Mouse (Mus musculus) spleen, postnatal 4 days (tissue): ENCODE results near the gene Ccm2l.

Experiments used
- DNase-seq, 2 experiments: peaks; one replicate each; pipeline ENCODE4 v3.0.0; 2022; ENCODE audit warnings: low spot score in 2 of 2

Gene Ccm2l

DNA sequence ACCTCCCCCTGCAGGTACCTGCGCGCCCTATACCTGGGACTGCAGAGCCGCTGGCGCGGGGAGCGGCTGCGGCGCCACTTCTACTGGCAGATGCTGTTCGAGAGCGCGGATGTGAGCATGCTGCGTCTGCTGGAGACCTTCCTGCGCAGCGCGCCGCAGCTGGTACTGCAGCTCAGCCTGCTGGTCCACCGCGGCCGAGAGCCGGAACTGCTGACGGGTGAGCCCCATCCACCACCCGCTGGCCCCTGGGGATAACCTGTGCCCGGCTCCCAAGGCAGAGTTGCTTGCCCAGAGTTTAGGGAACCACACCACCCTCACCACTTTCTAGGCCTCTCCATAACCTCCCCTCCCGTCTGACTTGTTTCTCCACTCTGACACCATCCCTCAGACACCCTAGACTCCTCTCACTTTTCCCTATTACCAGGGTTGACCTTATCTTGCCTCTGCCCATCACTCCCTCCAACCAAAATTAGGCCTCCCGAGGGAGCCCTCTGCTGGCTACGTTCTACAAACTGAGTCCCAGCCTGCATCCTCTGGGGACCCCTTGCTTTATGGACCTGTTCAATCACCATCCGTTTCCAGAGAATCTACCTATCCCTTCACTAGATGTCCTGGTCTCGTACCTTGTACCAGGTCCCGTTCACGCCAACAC is 12.9 kb upstream of the Ccm2l start:
- peak in 1 of 2 experiments; percentile 69 for DNase-seq

DNA sequence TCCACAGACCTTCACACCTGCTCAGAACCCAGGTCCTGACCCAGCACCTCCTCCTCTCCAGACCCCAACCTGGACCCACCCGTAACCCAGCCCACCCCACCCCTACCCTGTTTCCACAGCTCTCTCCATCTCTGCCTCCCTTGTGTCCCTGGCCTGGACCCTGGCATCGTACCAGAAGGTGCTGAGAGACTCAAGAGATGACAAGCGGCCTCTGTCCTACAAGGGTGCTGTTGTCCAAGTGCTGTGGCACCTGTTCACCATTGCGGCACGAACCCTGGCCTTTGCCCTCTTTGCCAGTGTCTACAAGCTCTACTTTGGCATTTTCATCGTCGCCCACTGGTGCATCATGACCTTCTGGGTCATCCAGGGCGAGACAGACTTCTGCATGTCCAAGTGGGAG is 11.9 kb upstream of the Ccm2l start:
- DNase-seq, result no peak

DNA sequence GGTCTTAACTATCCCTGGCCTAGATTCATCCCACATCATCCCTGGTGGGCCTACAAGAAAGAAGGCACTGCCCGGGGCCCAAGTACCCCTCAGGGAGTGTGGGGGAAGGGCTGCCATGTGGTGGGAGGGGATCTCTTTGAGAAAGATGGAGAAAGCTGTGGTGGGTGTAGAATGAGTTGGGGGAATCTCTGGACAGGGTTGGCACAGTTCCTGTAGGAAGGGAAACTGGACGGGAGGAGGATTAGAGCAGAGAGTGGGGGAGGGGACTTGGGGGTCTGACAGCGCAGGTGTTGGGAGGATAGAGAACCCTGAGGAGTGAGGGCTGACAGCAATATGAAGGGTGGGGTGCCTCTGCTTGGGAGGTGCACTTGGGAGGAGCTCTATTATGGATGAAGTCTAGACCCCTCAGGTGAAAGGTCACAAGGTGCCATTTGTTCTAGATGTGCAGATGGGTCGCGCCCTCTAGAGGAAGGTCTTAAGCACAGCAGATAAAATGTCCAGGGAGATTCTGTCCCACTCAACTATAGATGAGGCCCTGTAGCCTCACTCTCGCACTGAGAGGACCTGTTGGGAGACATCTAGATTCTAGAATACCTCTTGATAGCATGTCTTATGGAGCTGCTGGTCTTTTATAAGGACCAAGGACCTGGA is 10.4 kb upstream of the Ccm2l start:
- no peak for DNase-seq

DNA sequence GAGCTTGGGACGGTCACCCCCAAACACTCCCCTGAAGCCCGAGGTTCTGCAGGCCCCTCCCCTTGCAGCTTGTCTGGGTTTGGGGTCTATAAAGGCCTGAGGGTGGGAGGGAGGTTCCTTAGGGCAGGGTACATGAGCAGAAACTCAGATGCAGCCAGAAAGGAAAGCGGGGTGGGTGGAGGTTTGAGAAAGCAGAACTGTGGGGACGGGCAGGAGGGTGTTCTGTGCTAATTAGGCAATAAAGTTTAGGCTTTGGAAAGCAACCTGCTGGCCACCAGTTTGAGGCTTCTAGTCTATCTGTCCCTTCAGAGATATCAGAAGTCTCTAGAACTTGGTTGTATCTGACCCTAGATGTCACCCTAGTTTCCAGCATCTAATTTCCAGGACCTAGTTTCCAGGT is 7.4 kb upstream of the Ccm2l start:
- DNase-seq, result no peak

DNA sequence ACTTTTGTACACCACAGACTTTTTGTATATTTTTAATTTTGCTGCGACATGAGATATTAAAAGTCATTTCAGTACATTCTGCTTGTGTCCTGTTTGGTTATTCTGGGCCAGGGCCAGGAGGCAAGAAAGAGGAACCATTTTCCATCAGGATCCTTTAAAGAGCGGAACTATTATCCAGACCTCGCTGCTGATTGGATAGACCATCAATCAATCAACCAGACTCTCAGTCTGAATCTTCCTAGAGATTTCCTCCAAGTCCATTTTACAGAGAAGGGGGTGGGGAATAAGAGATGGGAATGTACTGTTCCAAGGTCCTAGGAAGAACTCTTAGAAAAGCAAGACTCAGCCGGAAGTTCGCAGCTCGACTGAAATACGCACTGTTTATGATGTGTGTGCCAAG is 5.5 kb upstream of the Ccm2l start:
- no peak for DNase-seq

DNA sequence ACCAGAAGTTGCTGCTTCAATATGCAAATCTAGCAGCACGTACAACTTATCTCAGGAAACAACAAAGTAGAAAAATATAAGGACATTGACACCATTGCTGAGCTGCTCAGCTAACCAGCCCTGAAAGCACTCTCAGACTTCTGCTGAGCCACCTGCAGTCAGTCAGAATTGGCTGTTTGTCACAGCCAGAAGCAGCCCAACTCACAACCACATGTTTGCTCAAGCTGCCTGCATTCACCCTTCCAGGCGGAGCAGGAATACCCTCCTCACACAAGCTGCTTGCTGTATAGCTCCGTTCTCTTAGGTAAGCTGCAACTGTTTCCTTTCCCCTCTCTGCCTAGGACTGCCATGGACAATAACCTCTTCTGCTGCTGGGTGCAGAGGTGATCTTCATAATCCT is 2.4 kb upstream of the Ccm2l start:
- no peak for DNase-seq

DNA sequence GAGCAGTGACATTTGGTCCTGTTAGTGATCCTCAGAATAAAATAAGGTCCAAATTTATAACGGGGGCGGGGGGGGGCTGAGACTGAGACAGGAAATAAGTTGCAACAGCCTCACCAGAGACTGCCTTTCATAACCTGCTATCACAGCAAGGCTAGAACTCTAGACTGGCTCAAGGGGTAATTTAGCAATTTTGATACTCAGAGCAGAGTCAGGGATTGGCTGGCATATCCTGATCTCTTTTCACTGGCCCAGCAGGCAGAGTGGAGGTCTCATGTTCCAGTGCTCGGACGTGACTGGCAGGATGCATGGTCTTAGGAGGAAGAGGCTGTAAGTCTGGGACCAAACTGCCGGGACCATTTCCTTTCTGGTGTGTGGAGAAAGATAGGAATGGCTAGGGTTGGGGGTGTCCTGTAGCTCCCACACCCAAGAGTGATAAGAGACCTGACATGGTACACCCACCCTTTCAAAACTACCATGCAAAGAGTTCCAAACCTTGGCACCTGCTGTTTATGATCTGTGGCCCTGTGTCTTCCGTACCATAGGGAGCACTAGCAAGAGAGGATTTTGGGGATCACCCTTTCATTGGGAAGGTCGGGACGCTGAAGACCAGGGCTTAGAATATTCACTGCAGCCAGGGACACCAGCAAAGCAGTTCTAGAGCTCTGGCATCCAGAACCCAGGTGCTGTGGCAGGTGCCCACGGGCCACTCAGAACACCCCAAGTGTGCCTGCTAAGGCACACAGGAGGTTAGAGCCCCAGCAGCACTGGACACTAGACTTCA is 1.4 kb upstream of the Ccm2l start:
- no peak for DNase-seq

DNA sequence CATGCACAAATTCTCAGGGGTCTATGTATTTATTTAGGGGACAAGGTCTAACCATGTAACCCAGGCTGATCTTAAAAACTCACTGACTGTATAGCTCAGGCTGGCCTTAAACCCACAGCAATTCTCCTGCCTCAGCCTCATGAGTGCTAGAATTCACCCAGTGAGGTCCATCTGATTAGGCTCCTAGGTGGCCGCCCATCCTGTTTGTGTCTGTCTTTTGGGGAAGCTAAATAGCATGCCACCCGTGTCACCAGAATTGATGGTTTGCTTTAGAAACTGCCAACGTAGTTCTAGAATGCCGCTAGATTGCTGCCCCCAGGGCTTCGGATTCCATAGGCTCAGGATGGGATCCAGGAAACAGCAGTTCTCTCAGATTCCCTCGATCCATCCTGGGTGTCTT is 1.2 kb downstream of the Ccm2l start:
- DNase-seq, result no peak

DNA sequence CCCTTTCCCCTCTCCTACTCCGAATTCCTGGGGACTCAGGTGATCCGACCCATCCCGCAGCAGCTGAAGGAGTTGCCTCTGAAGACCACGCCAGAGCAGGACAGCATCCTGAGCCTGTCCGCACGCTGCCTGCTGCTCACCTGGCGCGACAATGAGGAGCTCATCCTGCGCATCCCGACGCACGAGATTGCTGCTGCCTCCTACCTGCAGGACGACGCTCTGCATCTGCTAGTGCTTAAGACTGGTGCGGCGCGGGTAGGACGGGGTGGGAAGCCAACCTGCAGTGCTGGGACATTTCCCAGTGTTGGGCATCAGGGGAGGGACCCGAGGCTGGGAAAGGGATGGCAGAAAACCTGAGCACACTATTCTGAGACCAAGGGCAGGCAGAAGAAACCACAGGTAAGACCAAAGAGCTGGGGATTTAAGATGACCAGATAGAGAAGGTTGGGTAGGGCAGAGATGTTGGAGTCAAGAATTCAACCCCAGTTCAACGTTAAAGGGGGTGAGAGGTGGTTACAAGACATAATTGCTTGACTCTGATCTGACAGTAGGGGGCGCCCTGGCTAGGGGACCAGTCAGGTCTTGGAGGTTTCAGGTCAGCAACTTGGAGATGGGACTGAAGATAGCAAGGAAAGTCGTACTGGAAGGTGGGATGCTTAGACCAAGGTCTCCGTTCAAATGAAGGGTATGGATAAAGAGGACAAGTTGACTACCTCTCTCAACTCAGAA is 5.2 kb downstream of the Ccm2l start:
- DNase-seq, result no peak

DNA sequence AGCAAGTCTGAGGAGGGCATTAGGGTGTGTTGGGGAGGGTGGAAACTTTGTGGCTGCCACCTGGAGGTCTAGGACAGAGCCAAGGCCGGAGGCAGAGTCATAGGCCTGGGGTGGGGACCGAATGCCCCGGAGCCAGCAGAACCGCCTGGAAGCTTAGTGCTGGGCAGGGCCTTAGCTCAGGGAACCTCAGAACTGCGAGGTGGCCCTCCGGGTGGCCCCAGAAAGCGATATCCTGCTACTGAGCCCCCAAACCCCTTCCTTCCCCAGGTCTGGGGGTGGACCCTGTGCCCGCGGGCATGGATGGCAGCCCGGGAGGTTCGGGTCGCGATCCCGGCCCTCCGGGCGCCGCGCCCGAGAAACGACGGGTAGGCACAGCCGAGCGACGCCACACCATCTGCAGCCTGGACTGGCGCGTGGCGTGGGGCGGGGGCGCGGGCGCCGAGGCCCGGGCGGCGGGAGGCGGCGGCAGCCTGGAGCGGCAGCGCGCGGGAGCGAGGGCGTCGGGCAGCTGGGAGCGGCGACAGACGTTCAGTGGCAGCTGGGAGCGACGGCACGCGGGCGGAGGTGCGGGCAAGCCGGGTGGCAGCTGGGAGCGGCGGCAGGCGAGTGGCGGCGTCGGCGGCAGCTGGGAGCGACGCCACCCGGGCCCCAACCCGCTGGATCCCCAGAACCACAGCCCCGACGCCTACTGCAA is 5.9 kb downstream of the Ccm2l start:
- no peak for DNase-seq

DNA sequence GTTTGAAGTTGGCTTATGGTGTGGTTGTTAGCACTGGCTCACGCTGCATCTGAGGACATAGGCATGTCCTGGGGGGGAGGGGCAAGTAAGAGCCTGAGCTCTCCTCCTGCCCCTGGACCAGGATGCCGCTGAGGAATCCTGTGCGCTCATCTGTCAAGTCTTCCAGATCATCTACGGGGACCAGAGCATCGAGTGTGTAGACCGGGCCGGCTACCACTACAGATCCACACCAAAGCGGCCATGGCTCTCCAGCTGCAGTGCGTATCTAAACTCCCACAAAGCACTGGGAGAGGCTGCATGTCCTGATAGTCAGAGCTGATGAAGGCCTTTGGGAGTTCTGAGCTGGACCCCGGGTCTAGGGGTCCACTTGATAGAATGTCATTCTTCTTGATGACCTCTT is 8.9 kb downstream of the Ccm2l start:
- peak in 1 of 2 experiments; percentile 52 for DNase-seq

DNA sequence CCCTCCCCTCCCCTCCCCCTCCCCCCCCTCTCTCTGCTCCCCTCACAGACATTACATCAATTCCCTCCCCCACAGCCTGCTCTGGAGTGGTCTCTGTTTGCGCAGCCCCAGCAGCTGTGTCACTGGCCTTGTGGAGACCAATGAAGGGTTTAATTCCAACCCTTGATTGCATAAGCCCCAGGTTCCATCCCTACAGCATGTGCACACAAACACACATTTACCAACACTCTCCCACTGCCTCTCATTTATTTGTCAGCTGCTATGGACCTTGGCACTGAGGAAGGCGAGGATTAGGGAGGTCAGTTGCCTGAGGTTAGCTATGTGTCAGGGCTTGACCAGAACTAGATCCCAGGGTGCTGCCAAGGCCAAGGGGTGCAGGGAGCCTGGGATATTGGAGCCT is 10.2 kb downstream of the Ccm2l start:
- peak in 1 of 2 experiments; percentile 56 for DNase-seq

DNA sequence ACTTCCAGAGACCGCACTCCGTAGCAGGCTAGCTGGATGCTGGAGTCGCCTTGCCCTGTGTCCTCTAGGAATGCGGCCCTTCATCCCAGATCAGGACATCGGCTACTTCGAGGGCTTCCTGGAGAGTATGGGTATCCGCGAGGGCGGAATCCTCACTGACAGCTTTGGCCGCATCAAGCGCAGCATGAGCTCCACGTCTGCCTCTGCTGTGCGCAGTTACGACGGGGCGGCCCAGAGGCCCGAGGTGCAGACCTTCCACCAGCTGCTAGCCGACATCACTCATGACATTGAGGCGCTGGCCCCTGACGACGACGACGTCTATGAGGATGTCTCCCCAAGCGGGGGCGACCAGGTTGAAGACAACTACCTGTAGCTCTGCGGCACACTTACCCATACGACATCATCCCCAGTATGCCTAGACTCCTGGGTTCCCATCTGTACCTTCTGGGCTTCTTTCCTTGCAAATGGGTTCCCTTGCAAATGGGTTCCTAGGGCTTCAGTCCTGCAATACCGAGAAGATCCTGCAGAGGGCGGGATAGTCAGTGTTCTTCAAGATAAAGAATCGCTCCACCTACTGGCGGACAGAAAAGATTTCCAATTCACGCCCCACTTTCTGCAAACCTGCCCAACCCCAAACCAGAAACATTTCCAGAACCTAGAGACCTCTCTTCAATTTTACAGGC is 15.2 kb downstream of the Ccm2l start:
- peak; percentile 74 to 89 for DNase-seq

DNA sequence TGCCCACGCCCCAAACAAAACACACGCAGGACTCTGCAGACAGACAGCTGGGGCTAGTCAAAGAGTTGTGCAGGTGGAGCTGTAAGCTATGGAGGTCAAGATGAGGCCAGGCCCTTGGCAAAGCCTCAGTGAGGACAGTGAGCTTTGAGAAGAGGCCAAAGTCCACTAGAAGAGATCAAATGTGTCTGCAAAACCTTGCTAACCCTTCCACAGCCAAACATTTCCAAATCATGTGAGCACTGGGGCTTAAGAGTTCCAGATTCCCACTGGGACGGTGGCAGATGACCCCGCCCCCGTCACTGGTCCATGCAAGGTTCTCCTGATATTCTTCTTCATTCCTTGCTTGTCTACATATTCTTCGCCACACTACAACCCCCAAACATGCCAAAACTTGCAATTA is 16.1 kb downstream of the Ccm2l start:
- peak in 1 of 2 experiments; percentile 56 for DNase-seq

DNA sequence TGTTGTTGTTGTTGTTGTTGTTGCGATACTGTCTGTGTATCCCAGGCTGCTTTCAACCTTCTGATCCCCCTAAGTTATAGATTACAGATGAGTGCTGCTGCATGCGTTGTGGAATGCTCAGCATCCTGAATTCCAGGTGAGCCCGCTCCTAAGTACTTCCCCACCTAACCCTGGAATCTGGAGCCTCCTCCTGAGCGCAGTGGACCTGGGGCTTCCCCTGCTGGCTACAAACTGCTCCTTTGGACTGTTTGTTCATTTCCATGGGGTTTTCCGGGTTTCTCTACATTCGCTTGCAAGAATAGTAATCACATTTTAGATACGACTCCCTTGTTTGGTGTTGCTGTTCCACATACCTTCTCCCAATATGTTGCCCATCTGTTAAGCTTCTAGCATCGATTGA is 17.5 kb downstream of the Ccm2l start:
- DNase-seq, result peak in 1 of 2 experiments; percentile 56

DNA sequence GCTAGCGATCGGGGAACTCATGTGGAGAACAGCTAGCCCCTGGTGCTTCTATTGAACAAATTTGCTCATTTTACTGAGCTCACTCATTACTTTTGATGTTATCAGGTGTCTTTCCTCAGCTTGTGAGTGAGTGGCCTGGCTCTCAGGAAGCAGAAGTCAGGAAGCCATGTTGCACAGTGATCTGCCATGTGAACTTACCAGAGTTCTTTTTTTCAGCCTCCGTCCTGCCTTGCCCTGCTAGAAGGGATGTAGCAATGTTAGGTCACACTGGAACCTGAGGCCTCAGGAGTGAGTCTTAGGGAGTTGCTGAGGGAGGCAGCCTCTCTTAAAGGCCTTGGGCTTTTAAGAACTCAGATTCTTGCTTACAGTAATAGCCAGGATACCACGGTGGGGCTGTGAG is 18.1 kb downstream of the Ccm2l start:
- DNase-seq, result peak in 1 of 2 experiments; percentile 68

DNA sequence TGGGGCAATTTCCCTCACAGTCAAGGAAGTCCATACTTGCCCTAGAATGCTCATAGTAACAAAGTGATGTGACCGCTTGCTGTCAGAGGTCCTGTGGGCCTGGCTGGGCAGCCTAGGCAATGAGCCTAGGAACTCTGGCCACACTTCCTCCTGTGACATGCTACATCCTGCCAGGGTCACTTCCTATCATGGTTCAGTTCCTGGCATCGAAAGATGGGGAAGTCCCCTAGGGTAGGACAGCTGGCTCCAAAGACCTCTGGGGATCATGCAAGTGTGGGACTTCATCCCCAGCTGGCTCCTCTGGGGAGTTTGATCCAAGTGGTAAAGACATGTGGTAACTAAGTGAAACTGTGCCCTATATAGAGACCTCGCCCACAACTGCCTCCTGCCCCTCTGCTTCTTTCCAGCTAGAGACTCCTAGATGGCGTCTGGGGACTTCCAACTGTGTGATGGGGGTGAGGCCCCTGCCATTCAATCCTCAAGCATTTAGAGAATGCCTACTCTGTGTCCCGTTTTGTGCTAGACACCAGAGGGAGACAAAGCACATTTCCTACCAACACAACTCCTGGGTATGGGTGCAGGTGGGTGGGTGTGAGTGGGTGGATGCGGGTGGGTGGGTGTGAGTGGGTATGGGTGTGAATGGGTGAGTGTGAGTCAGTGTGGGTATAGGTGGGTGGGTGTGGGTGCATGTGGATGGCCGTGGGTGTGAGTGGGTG is 18.7 kb downstream of the Ccm2l start:
- peak in 1 of 2 experiments; percentile 40 for DNase-seq

DNA sequence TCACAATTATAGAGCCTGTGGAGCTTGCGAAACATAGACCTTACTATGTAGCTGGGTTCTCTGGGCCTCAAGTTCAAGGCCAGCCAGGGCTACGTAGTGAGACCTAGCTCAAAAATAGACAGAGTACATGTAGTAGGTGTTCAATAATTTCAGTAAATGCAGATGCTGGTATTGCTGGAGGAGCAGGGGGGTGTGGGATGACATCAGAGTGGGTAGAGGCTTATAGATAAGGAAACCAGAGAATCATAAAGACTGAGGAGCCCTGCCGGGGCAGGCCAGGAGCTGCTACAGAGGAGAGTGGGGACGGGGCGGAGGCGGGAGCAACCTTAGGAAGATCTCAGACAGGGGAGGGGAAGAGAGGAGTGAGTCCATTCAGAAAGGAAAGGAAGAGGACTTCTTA is 19.8 kb downstream of the Ccm2l start:
- DNase-seq, result peak in 1 of 2 experiments; percentile 56

DNA sequence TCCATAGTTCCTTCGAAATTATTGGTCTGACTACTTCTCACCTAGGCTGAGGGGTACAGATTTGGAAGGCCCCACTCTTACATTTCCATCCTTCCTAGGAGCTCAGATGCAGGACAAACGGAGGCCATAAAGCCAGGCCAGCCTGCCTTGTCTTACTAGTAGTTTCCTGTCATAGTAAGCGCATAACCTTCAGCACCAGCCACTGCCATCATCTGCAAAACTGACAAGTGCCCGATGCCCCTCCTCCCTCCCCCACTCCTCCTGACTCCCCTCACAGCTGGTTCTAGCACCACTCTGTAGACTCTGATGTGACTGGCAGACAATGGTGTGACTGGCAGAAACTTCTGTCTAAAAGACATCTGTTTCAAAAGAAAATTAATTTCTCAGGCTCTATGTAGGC is 20.4 kb downstream of the Ccm2l start:
- peak in 1 of 2 experiments; percentile 55 for DNase-seq

DNA sequence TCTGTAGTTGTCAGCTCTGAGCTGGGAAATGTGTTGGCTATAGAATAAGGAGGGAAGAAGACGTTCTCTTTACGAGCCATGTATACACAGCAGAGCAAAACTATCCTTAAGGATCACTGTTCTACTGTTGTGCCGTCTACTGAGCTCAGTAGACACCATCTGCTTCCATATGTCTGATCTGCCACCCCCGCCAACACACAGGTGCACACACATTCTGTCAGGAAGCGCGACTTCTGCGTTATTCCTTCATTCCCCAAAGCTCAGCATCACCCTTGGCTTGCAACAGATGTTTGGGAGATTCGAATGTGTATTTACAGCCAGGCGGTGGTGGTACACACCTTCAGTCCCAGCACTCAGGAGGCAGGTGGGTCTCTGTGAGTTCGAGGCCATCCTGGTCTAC is 21.3 kb downstream of the Ccm2l start:
- peak in 1 of 2 experiments; percentile 49 for DNase-seq
